ENCODE assay signal across 18 mouse cellular contexts in the genomic region with DNA sequence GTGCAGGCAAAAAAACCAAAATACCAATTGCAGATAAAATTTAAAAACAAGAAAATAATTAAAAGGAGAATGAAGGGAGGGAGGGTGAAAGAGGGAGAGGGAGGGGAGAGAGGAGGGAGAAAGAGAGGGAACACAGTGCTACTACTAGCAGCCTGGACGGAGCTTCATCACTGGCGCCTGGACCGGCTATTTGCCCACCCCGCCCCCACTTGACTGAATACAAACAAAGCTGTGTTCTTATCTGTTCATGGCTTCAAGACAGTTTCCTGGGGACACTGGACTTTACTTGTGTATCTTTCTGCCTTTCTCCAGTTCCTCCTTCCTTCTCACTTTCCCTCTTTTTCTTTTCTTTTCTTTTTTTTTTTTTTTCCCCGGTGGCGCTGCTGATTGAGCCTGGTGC.
DNase-seq lines count a peak whose midpoint lies in the region; ATAC-seq lines count a peak whose summit lies in the region.
"Had no signal": no experiment of that assay in that cellular context is flagged by ENCODE, and none has a peak within 500 bp of the region (broad histone marks: within the 10 kb centered on the region; RNA-seq: fewer than 3 reads in every experiment).

No protein-coding gene starts in this region.

- no peak for DNase-seq in heart, postnatal 4 days
- no peak for DNase-seq in lung, postnatal 14 days
- DNase-seq: adrenal gland, adult 8-10 months; adrenal gland, postnatal 36 days; B cell, adult 2 months; cerebellum, adult 2 months; forebrain, postnatal 0 days; gastrocnemius, postnatal 36 days; heart, postnatal 10 days had no signal

- no peak for ATAC-seq in heart, embryonic 13.5 days (ENCODE audit: extremely low read depth, insufficient number of reproducible peaks, low FRiP score, low TSS enrichment)
- ATAC-seq in lung, embryonic 16.5 days (ENCODE audit: low read depth), result 0 out of 2 replicates have a peak, but pooled peaks have one; percentile 45
- 0 out of 2 replicates have a peak, but pooled peaks have one; percentile 61 for ATAC-seq in stomach, embryonic 14.5 days (ENCODE audit: insufficient number of reproducible peaks, insufficient read depth, low FRiP score, low read depth)
- no peak for ATAC-seq in hindbrain, embryonic 13.5 days (ENCODE audit: low FRiP score)
- no peak for ATAC-seq in frontal cortex, adult (ENCODE audit: low TSS enrichment)
- ATAC-seq: CD4-positive, CD25-positive, alpha-beta regulatory T cell, adult 4 months; forebrain, embryonic 13.5 days; forebrain, postnatal 0 days had no signal

- H3K9ac ChIP-seq in heart, embryonic 13.5 days, result no peak overlapping the region
- no peak overlapping the region for H3K9ac ChIP-seq in lung, embryonic 16.5 days (ENCODE audit: low read length)
- H3K9ac ChIP-seq in stomach, embryonic 14.5 days (replicated peaks; ENCODE audit: low read depth, low read length), result no peak overlapping the region
- no peak overlapping the region for H3K9ac ChIP-seq in hindbrain, embryonic 13.5 days
- H3K9ac ChIP-seq: forebrain, embryonic 13.5 days; forebrain, postnatal 0 days had no signal

- WGBS in heart, embryonic 13.5 days, result 26% methylated on average over 6 of the region's 6 CpGs
- WGBS in lung, embryonic 16.5 days, result 25% methylated on average over 6 of the region's 6 CpGs
- WGBS in stomach, embryonic 14.5 days, result 34% methylated on average over 6 of the region's 6 CpGs
- WGBS in hindbrain, embryonic 13.5 days, result 43% methylated on average over 6 of the region's 6 CpGs

- no peaks in the 10 kb centered on the region for H3K36me3 ChIP-seq in heart, embryonic 13.5 days
- no peaks in the 10 kb centered on the region for H3K36me3 ChIP-seq in lung, embryonic 16.5 days (ENCODE audit: control insufficient read depth, insufficient read depth, low read length)
- H3K36me3 ChIP-seq in stomach, embryonic 14.5 days (ENCODE audit: control insufficient read depth, insufficient read depth, low read length), result no peaks in the 10 kb centered on the region
- H3K36me3 ChIP-seq in hindbrain, embryonic 13.5 days, result no peaks in the 10 kb centered on the region
- H3K36me3 ChIP-seq: embryonic facial prominence, embryonic 10.5 days; G1E had no signal

- H3K4me3 ChIP-seq in heart, embryonic 13.5 days, result no peak overlapping the region
- no peak overlapping the region for H3K4me3 ChIP-seq in lung, embryonic 16.5 days (ENCODE audit: low read length)
- H3K4me3 ChIP-seq in stomach, embryonic 14.5 days (ENCODE audit: low read depth, low read length), result no peak overlapping the region
- no peak overlapping the region for H3K4me3 ChIP-seq in hindbrain, embryonic 13.5 days
- H3K4me3 ChIP-seq: embryonic facial prominence, embryonic 10.5 days; forebrain, embryonic 13.5 days had no signal

- peak overlapping the region; percentile 7; the same call in 1 of the 2 replicates for H3K4me2 ChIP-seq in heart, embryonic 13.5 days
- H3K4me2 ChIP-seq in lung, embryonic 16.5 days (ENCODE audit: low read depth, low read length), result peak overlapping the region; percentile 12; the same call in 1 of the 2 replicates
- no peak overlapping the region for H3K4me2 ChIP-seq in stomach, embryonic 14.5 days (replicated peaks; ENCODE audit: low read depth, low read length)
- H3K4me2 ChIP-seq in hindbrain, embryonic 13.5 days, result no peak overlapping the region
- H3K4me2 ChIP-seq: forebrain, embryonic 13.5 days had no signal

- peaks cover 4% of the 10 kb centered on the region; the same call in 1 of the 2 replicates for H3K4me1 ChIP-seq in heart, embryonic 13.5 days
- 0 out of 2 replicates have a peak, but pooled peaks cover 2% of the 10 kb centered on the region for H3K4me1 ChIP-seq in lung, embryonic 16.5 days (replicated peaks; ENCODE audit: control insufficient read depth, insufficient read depth, low read length)
- no peaks in the 10 kb centered on the region for H3K4me1 ChIP-seq in stomach, embryonic 14.5 days (ENCODE audit: control insufficient read depth, insufficient read depth, low read length)
- H3K4me1 ChIP-seq in hindbrain, embryonic 13.5 days (replicated peaks), result peaks cover 8% of the 10 kb centered on the region; the same call in 1 of the 2 replicates

- H3K9me3 ChIP-seq in heart, embryonic 13.5 days, result no peaks in the 10 kb centered on the region
- no peaks in the 10 kb centered on the region; the same call in 1 of the 2 replicates for H3K9me3 ChIP-seq in lung, embryonic 16.5 days (ENCODE audit: control insufficient read depth, low read length)
- H3K9me3 ChIP-seq in stomach, embryonic 14.5 days (ENCODE audit: control insufficient read depth, low read depth, low read length), result no peaks in the 10 kb centered on the region
- H3K9me3 ChIP-seq in hindbrain, embryonic 13.5 days, result no peaks in the 10 kb centered on the region
- H3K9me3 ChIP-seq: embryonic facial prominence, embryonic 10.5 days; forebrain, embryonic 13.5 days had no signal

- H3K27me3 ChIP-seq in heart, embryonic 13.5 days (replicated peaks), result no peaks in the 10 kb centered on the region
- H3K27me3 ChIP-seq in lung, embryonic 16.5 days (ENCODE audit: control insufficient read depth, insufficient read depth, low read depth, low read length), result no peaks in the 10 kb centered on the region
- no peaks in the 10 kb centered on the region for H3K27me3 ChIP-seq in stomach, embryonic 14.5 days (ENCODE audit: control insufficient read depth, insufficient read depth, low read length)
- no peaks in the 10 kb centered on the region for H3K27me3 ChIP-seq in hindbrain, embryonic 13.5 days
- H3K27me3 ChIP-seq: forebrain, embryonic 13.5 days had no signal

- no peak overlapping the region for H3K27ac ChIP-seq in heart, embryonic 13.5 days (replicated peaks)
- H3K27ac ChIP-seq in lung, embryonic 16.5 days (ENCODE audit: low read length), result no peak overlapping the region
- no peak overlapping the region for H3K27ac ChIP-seq in stomach, embryonic 14.5 days (ENCODE audit: low read length)
- H3K27ac ChIP-seq in hindbrain, embryonic 13.5 days, result no peak overlapping the region
- H3K27ac ChIP-seq: embryonic facial prominence, embryonic 10.5 days; forebrain, embryonic 13.5 days had no signal

Comparison
In these comparisons a context has a peak if more than half of its experiments do, and no peak if none do; other contexts are left out.
1. ATAC-seq: peak in lung, embryonic 16.5 days (single experiment) and stomach, embryonic 14.5 days (single experiment); none in heart, embryonic 13.5 days (single experiment), hindbrain, embryonic 13.5 days (single experiment) and frontal cortex, adult (single experiment).
2. H3K4me2 ChIP-seq: peak in heart, embryonic 13.5 days (single experiment) and lung, embryonic 16.5 days (single experiment); none in stomach, embryonic 14.5 days (single experiment) and hindbrain, embryonic 13.5 days (single experiment).